Comparison of ENCODE assay signal across 13 mouse cellular contexts in the genomic region with DNA sequence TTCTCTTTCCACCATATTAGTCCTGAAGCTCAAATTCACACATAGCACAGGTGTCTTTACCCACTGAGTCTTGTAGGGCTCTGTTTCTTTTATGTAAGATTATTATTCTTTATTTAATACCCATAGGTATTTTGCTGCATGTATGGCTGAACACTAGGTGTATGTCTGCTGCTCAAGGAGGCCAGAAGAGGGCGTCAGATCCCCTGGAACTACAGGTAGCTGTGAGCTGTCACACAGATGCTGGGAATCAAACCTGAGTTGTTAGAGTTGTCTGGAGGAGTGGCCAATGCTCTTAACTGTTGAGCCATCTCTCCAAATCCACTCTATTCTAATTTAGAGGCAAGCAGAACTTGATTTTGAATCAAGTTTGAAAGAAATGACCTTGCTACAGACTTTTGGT. TPM values are rescaled to one million over a fixed set of nuclear protein-coding genes. Genes with fewer than 3 reads are reported as not detected.
A peak's percentile ranks its signal among the peaks of the same experiment; 100 is the strongest.
DNase-seq lines count a peak whose midpoint lies in the region; ATAC-seq and TF ChIP-seq lines count a peak whose summit lies in the region.
"Had no signal": no experiment of that assay in that cellular context is flagged by ENCODE, and none has a peak within 500 bp of the region (broad histone marks: within the 10 kb centered on the region; RNA-seq: fewer than 3 reads in every experiment).

No protein-coding gene starts in this region.

- H3K9me3 ChIP-seq in kidney, postnatal 0 days (replicated peaks; ENCODE audit: low read length), result no peaks in the 10 kb centered on the region
- H3K9me3 ChIP-seq in stomach, postnatal 0 days (ENCODE audit: control insufficient read depth, low read length), result no peaks in the 10 kb centered on the region
- H3K9me3 ChIP-seq: forebrain, embryonic 15.5 days; midbrain, embryonic 12.5 days had no signal

- 47% methylated on average over 1 of the region's 1 CpGs for WGBS in kidney, postnatal 0 days
- WGBS in thymus, adult 2 months, result 67% methylated on average over 1 of the region's 1 CpGs
- 48% methylated on average over 1 of the region's 1 CpGs for WGBS in stomach, postnatal 0 days

- no peaks in the 10 kb centered on the region for H3K27me3 ChIP-seq in kidney, postnatal 0 days (ENCODE audit: insufficient read depth, low read length)
- no peaks in the 10 kb centered on the region for H3K27me3 ChIP-seq in thymus, adult 2 months (ENCODE audit: control insufficient read depth, insufficient read depth, low read length)
- no peaks in the 10 kb centered on the region for H3K27me3 ChIP-seq in stomach, postnatal 0 days (ENCODE audit: control insufficient read depth, insufficient read depth, low read length)
- H3K27me3 ChIP-seq: forebrain, embryonic 15.5 days; midbrain, embryonic 12.5 days had no signal

- no peak for ATAC-seq in kidney, postnatal 0 days (replicated peaks; ENCODE audit: low FRiP score, low read depth)
- ATAC-seq in stomach, postnatal 0 days (ENCODE audit: low FRiP score, low TSS enrichment), result no peak
- ATAC-seq: forebrain, embryonic 15.5 days had no signal

- H3K4me1 ChIP-seq in kidney, postnatal 0 days (replicated peaks; ENCODE audit: insufficient read depth, low read length), result no peaks in the 10 kb centered on the region
- no peaks in the 10 kb centered on the region for H3K4me1 ChIP-seq in thymus, adult 2 months (replicated peaks; ENCODE audit: control insufficient read depth, insufficient read depth, low read length)
- no peaks in the 10 kb centered on the region for H3K4me1 ChIP-seq in stomach, postnatal 0 days (replicated peaks; ENCODE audit: control insufficient read depth, insufficient read depth)
- H3K4me1 ChIP-seq: forebrain, embryonic 15.5 days; midbrain, embryonic 12.5 days had no signal

- H3K4me2 ChIP-seq in kidney, postnatal 0 days (ENCODE audit: low read length), result no peak overlapping the region
- H3K4me2 ChIP-seq in stomach, postnatal 0 days (replicated peaks; ENCODE audit: low read depth), result no peak overlapping the region
- H3K4me2 ChIP-seq: forebrain, embryonic 15.5 days; midbrain, embryonic 12.5 days had no signal

- no peak for TF ChIP-seq POLR2A in thymus, adult 2 months (IDR thresholded peaks at IDR 0.05; ENCODE audit: control insufficient read depth, extremely low read depth, insufficient read depth, low read length, poor library complexity)

- peaks cover 13% of the 10 kb centered on the region for H3K36me3 ChIP-seq in kidney, postnatal 0 days (ENCODE audit: insufficient read depth, low read length)
- peaks cover 30% of the 10 kb centered on the region; the same call in 1 of the 2 replicates for H3K36me3 ChIP-seq in thymus, adult 2 months (ENCODE audit: control insufficient read depth, insufficient read depth, low read length)
- H3K36me3 ChIP-seq in stomach, postnatal 0 days (ENCODE audit: control insufficient read depth, insufficient read depth, low read length), result peaks cover 15% of the 10 kb centered on the region

- H3K27ac ChIP-seq in kidney, postnatal 0 days, result no peak overlapping the region
- H3K27ac ChIP-seq in thymus, adult 2 months (ENCODE audit: control insufficient read depth, insufficient read depth, low read length), result no peak overlapping the region
- H3K27ac ChIP-seq in stomach, postnatal 0 days (replicated peaks), result no peak overlapping the region
- H3K27ac ChIP-seq: forebrain, embryonic 15.5 days; midbrain, embryonic 12.5 days had no signal

- H3K4me3 ChIP-seq in kidney, postnatal 0 days (replicated peaks; ENCODE audit: low read depth, low read length), result no peak overlapping the region
- H3K4me3 ChIP-seq in thymus, adult 2 months (ENCODE audit: control insufficient read depth, insufficient read depth, low read length), result no peak overlapping the region
- H3K4me3 ChIP-seq in stomach, postnatal 0 days (ENCODE audit: low read depth, low read length), result no peak overlapping the region
- H3K4me3 ChIP-seq: forebrain, embryonic 15.5 days; midbrain, embryonic 12.5 days had no signal

- TF ChIP-seq EP300 in stomach, postnatal 0 days (optimal IDR thresholded peaks at IDR 0.05), result no peak

- H3K9ac ChIP-seq in kidney, postnatal 0 days (ENCODE audit: low read depth, low read length), result no peak overlapping the region
- no peak overlapping the region for H3K9ac ChIP-seq in stomach, postnatal 0 days (ENCODE audit: low read length)
- H3K9ac ChIP-seq: forebrain, embryonic 15.5 days; midbrain, embryonic 12.5 days had no signal

- peak; percentile 45; the same call in 1 of the 2 replicates for TF ChIP-seq CTCF in kidney, postnatal 0 days (IDR thresholded peaks at IDR 0.05; ENCODE audit: low read depth)
- no peak for TF ChIP-seq CTCF in thymus, adult 2 months (IDR thresholded peaks at IDR 0.05; ENCODE audit: borderline replicate concordance, control insufficient read depth, extremely low read depth, insufficient read depth, low read length, poor library complexity)
- peak; percentile 43 for TF ChIP-seq CTCF in stomach, postnatal 0 days (IDR thresholded peaks at IDR 0.05; ENCODE audit: low read depth)

- no peak for DNase-seq in kidney, postnatal 0 days (ENCODE audit: low spot score)
- DNase-seq in kidney, adult 18-20 months, result no peak
- peak; percentile 9 for DNase-seq in thymus, adult 2 months
- DNase-seq in thymus, postnatal 36 days, result no peak
- DNase-seq in R1 (ENCODE audit: low read depth, low spot score), result peak; percentile 60
- no peak for DNase-seq in stomach, postnatal 0 days (ENCODE audit: low spot score)
- DNase-seq in lung, postnatal 10 days, result no peak
- DNase-seq: adrenal gland, postnatal 36 days; kidney, postnatal 14 days; lung, adult 18-20 months; thymus, adult 18-20 months had no signal

RNA-seq across cellular contexts. Expression of a gene that starts 29.0 kb away (rescaled TPM):
- 13.9 and 14.5 TPM in 2 replicates for polyA plus RNA-seq in kidney, postnatal 0 days (2015; fragmentation: Nextera tagmentation; extraction: Ambion mirVana)
- 11.0 and 12.0 TPM in 2 replicates for polyA plus RNA-seq in thymus, adult 2 months (2012; rRNA removed)
- polyA plus RNA-seq in stomach, postnatal 0 days (2015; fragmentation: Nextera tagmentation; extraction: Ambion mirVana), result 6.9 and 7.2 TPM in 2 replicates

RNA-seq across cellular contexts. Expression of a gene that starts 30.7 kb away (rescaled TPM):
- 168 and 193 TPM in 2 replicates for polyA plus RNA-seq in kidney, postnatal 0 days (2015; fragmentation: Nextera tagmentation; extraction: Ambion mirVana)
- 16.5 and 19.1 TPM in 2 replicates for polyA plus RNA-seq in thymus, adult 2 months (2012; rRNA removed)
- polyA plus RNA-seq in stomach, postnatal 0 days (2015; fragmentation: Nextera tagmentation; extraction: Ambion mirVana), result 81.1 and 85.7 TPM in 2 replicates

RNA-seq across cellular contexts. Expression of a gene that starts 58.7 kb away (rescaled TPM):
- polyA plus RNA-seq in kidney, postnatal 0 days (2015; fragmentation: Nextera tagmentation; extraction: Ambion mirVana), result 81.6 and 82.7 TPM in 2 replicates
- polyA plus RNA-seq in thymus, adult 2 months (2012; rRNA removed), result 47.6 and 50.4 TPM in 2 replicates
- polyA plus RNA-seq in stomach, postnatal 0 days (2015; fragmentation: Nextera tagmentation; extraction: Ambion mirVana), result 84.1 and 85.0 TPM in 2 replicates

Comparison
In these comparisons a context has a peak if more than half of its experiments do, and no peak if none do; other contexts are left out.
1. DNase-seq: peak in thymus, adult 2 months (single experiment) and R1 (single experiment); none in kidney, postnatal 0 days (single experiment), kidney, adult 18-20 months (single experiment), thymus, postnatal 36 days (0 of 2), stomach, postnatal 0 days (single experiment) and lung, postnatal 10 days (single experiment).